Mouse (Mus musculus): ENCODE results near the gene Wdr64. TPM values are rescaled to one million over a fixed set of nuclear protein-coding genes. Genes with fewer than 3 reads are reported as not detected.

The Wdr64 gene
- total RNA-seq, 2 experiments from 2014 or later, result 0.13 to 0.15 TPM

GRCm38 (mm10) chr1:175708013-175708412 is 9.6 kb downstream of the Wdr64 start:
- intact Hi-C loops (cut with DNase I), result no loop called here
- DNase-seq (ENCODE audit: low spot score in 2 of 2), result no peak

GRCm38 (mm10) chr1:175712338-175712909 is 14.0 kb downstream of the Wdr64 start:
- DNase-seq (ENCODE audit: low spot score in 2 of 2), result no peak
- intact Hi-C loops (cut with DNase I), result no loop called here

GRCm38 (mm10) chr1:175716832-175717231 is 18.4 kb downstream of the Wdr64 start:
- intact Hi-C loops (cut with DNase I), result no loop called here

GRCm38 (mm10) chr1:175725771-175726170 is 27.4 kb downstream of the Wdr64 start:
- DNase-seq (ENCODE audit: low spot score in 2 of 2), result no peak
- intact Hi-C loops (cut with DNase I), result no loop called here

More at GRCm38 (mm10) chr1:175716832-175717231, 18.4 kb downstream of the Wdr64 start:
- no peak for DNase-seq (ENCODE audit: low spot score in 2 of 2)

GRCm38 (mm10) chr1:175754576-175755364 is 56.4 kb downstream of the Wdr64 start:
- intact Hi-C loops (cut with DNase I), result no loop called here
- DNase-seq (ENCODE audit: low spot score in 2 of 2), result no peak

GRCm38 (mm10) chr1:175794668-175795067 is 96.3 kb downstream of the Wdr64 start:
- intact Hi-C loops (cut with DNase I), result no loop called here
- DNase-seq (ENCODE audit: low spot score in 2 of 2), result no peak

- DNase-seq (ENCODE audit: low spot score in 2 of 2), result no peak
- intact Hi-C loops (cut with DNase I), result no loop called here
Observed at GRCm38 (mm10) chr1:175808356-175808755, 110.0 kb downstream of the Wdr64 start.

GRCm38 (mm10) chr1:175811625-175812024 is 113.2 kb downstream of the Wdr64 start:
- intact Hi-C loops (cut with DNase I), result no loop called here
- no peak for DNase-seq (ENCODE audit: low spot score in 2 of 2)

- no peak for DNase-seq (ENCODE audit: low spot score in 2 of 2)
Observed at GRCm38 (mm10) chr1:175823815-175824438, 125.5 kb downstream of the Wdr64 start.

GRCm38 (mm10) chr1:175828539-175828938 is 130.1 kb downstream of the Wdr64 start:
- no peak for DNase-seq (ENCODE audit: low spot score in 2 of 2)

More at GRCm38 (mm10) chr1:175823815-175824438, 125.5 kb downstream of the Wdr64 start:
- intact Hi-C loops (cut with DNase I), result no loop called here

GRCm38 (mm10) chr1:175829220-175829619 is 130.8 kb downstream of the Wdr64 start:
- no peak for DNase-seq (ENCODE audit: low spot score in 2 of 2)
- intact Hi-C loops (cut with DNase I), result no loop called here

More at GRCm38 (mm10) chr1:175828539-175828938, 130.1 kb downstream of the Wdr64 start:
- intact Hi-C loops (cut with DNase I), result no loop called here

GRCm38 (mm10) chr1:175855515-175855914 is 157.1 kb downstream of the Wdr64 start:
- no peak for DNase-seq (ENCODE audit: low spot score in 2 of 2)
- intact Hi-C loops (cut with DNase I), result no loop called here

Other genes with a start within 250 kb of the Wdr64 start
- gene Rgs7, start 206.1 kb upstream of the Wdr64 start, total RNA-seq (2021), result 100 to 1,000 TPM; 108 to 116 TPM
- gene Kmo, start 78.2 kb upstream of the Wdr64 start, total RNA-seq (2021), result not detected
- gene Fh1, start 73.0 kb upstream of the Wdr64 start, total RNA-seq (2021), result 10 to 100 TPM; 76.5 to 90.3 TPM
- 10 to 100 TPM; 12.7 to 14.5 TPM for gene Opn3, start 5.8 kb upstream of the Wdr64 start, total RNA-seq (2021)
- 10 to 100 TPM; 14.0 to 14.4 TPM for gene Chml, start 5.7 kb upstream of the Wdr64 start, total RNA-seq (2021)
- 1 to 10 TPM; 1.2 to 1.7 TPM for gene Exo1, start 182.0 kb downstream of the Wdr64 start, total RNA-seq (2021)
- not detected for gene Gm38100, start 221.7 kb downstream of the Wdr64 start, total RNA-seq (2021)

Measured in left cerebral cortex, postnatal 14 days (tissue).